ENCODE assay signal across 8 mouse cellular contexts in genomic region chr11:3761339-3761738, GRCm38 (mm10).
DNase-seq lines count a peak whose midpoint lies in the region; ATAC-seq and TF ChIP-seq lines count a peak whose summit lies in the region.

No protein-coding gene starts in this region.

- H3K27ac ChIP-seq in layer of hippocampus, adult 2 months = peak overlapping the region; percentile 84
- peak overlapping the region; percentile 70; the same call in 1 of the 2 replicates for H3K27ac ChIP-seq in embryonic facial prominence, embryonic 10.5 days (replicated peaks)
- peak overlapping the region; percentile 79 for H3K27ac ChIP-seq in hindbrain, postnatal 0 days
- H3K27ac ChIP-seq in neural tube, embryonic 11.5 days (ENCODE audit: low read depth, low read length) = no peak overlapping the region

- peak overlapping the region; percentile 77 for H3K9ac ChIP-seq in hindbrain, postnatal 0 days (replicated peaks; ENCODE audit: low read length)
- peak overlapping the region; percentile 65 for H3K9ac ChIP-seq in neural tube, embryonic 11.5 days (ENCODE audit: low read length)

- no peaks in the 10 kb centered on the region for H3K9me3 ChIP-seq in embryonic facial prominence, embryonic 10.5 days
- no peaks in the 10 kb centered on the region for H3K9me3 ChIP-seq in hindbrain, postnatal 0 days (ENCODE audit: low read length)
- no peaks in the 10 kb centered on the region for H3K9me3 ChIP-seq in neural tube, embryonic 11.5 days (ENCODE audit: control insufficient read depth, low read length)

- ATAC-seq in hindbrain, postnatal 0 days = peak; percentile 40
- no peak for ATAC-seq in neural tube, embryonic 11.5 days (ENCODE audit: insufficient read depth, low FRiP score, low TSS enrichment)
- ATAC-seq in megakaryocyte-erythroid progenitor cell, adult 5-6 weeks (replicated peaks; ENCODE audit: low FRiP score, low TSS enrichment, poor library complexity, severe bottlenecking) = no peak

- H3K36me3 ChIP-seq in embryonic facial prominence, embryonic 10.5 days (replicated peaks) = no peaks in the 10 kb centered on the region
- no peaks in the 10 kb centered on the region for H3K36me3 ChIP-seq in hindbrain, postnatal 0 days (ENCODE audit: insufficient read depth, low read length)
- no peaks in the 10 kb centered on the region for H3K36me3 ChIP-seq in neural tube, embryonic 11.5 days (ENCODE audit: control insufficient read depth, insufficient read depth, low read length)

- peak overlapping the region; percentile 95 for H3K4me2 ChIP-seq in hindbrain, postnatal 0 days (ENCODE audit: low read depth, low read length)
- H3K4me2 ChIP-seq in neural tube, embryonic 11.5 days (ENCODE audit: low read depth) = peak overlapping the region; percentile 95

- no peak for TF ChIP-seq CTCF in layer of hippocampus, adult 2 months (conservative IDR thresholded peaks at IDR 0.05)
- TF ChIP-seq CTCF in hindbrain, postnatal 0 days (IDR thresholded peaks at IDR 0.05; ENCODE audit: low read depth) = no peak

- H3K27me3 ChIP-seq in embryonic facial prominence, embryonic 10.5 days (replicated peaks; ENCODE audit: low read depth, poor library complexity, severe bottlenecking) = peaks cover 63% of the 10 kb centered on the region
- H3K27me3 ChIP-seq in hindbrain, postnatal 0 days (ENCODE audit: insufficient read depth, low read length) = no peaks in the 10 kb centered on the region
- H3K27me3 ChIP-seq in neural tube, embryonic 11.5 days (ENCODE audit: control insufficient read depth, insufficient read depth, low read length) = peaks cover 23% of the 10 kb centered on the region

- H3K4me1 ChIP-seq in embryonic facial prominence, embryonic 10.5 days = peaks cover 18% of the 10 kb centered on the region
- H3K4me1 ChIP-seq in hindbrain, postnatal 0 days (ENCODE audit: insufficient read depth, low read length) = peaks cover 8% of the 10 kb centered on the region; the same call in 1 of the 2 replicates
- 0 out of 2 replicates have a peak, but pooled peaks cover 6% of the 10 kb centered on the region for H3K4me1 ChIP-seq in neural tube, embryonic 11.5 days (ENCODE audit: control insufficient read depth, insufficient read depth, low read length)

- H3K4me3 ChIP-seq in layer of hippocampus, adult 2 months = peak overlapping the region; percentile 61
- H3K4me3 ChIP-seq in embryonic facial prominence, embryonic 10.5 days = peak overlapping the region; percentile 75
- H3K4me3 ChIP-seq in hindbrain, postnatal 0 days (ENCODE audit: low read length) = peak overlapping the region; percentile 60
- peak overlapping the region; percentile 57 for H3K4me3 ChIP-seq in neural tube, embryonic 11.5 days (ENCODE audit: low read depth, low read length)

- WGBS in embryonic facial prominence, embryonic 10.5 days = 5% methylated on average over 11 of the region's 11 CpGs
- WGBS in hindbrain, postnatal 0 days = 12% methylated on average over 11 of the region's 11 CpGs
- 6% methylated on average over 11 of the region's 11 CpGs for WGBS in neural tube, embryonic 11.5 days

- no peak for DNase-seq in layer of hippocampus, adult 2 months (ENCODE audit: low spot score in 2 of 2)
- no peak for DNase-seq in layer of hippocampus, adult 8-10 months (ENCODE audit: low spot score in 2 of 2)
- DNase-seq in embryonic facial prominence, embryonic 10.5 days (ENCODE audit: low spot score) = peak; percentile 38
- DNase-seq in hindbrain, postnatal 0 days (ENCODE audit: low spot score) = peak; percentile 18
- no peak for DNase-seq in neural tube, embryonic 11.5 days (ENCODE audit: low spot score)
- no peak for DNase-seq in ovary, postnatal 36 days (ENCODE audit: low spot score)
- no peak for DNase-seq in adipocyte (ENCODE audit: low spot score)

Comparison
In these comparisons a context has a peak if more than half of its experiments do, and no peak if none do; other contexts are left out.
1. DNase-seq: peak in embryonic facial prominence, embryonic 10.5 days (single experiment) and hindbrain, postnatal 0 days (single experiment); none in layer of hippocampus, adult 2 months (0 of 2), layer of hippocampus, adult 8-10 months (0 of 2), neural tube, embryonic 11.5 days (single experiment), ovary, postnatal 36 days (single experiment) and adipocyte (single experiment).
2. Peak in every context shown above with its lines, with median percentiles within 50 percentile points of each other: H3K4me3 ChIP-seq.